Mouse (Mus musculus) hindbrain, postnatal 0 days (tissue): ENCODE measurements around the gene Kcnk2. TPM values are rescaled to one million over a fixed set of nuclear protein-coding genes. Genes with fewer than 3 reads are reported as not detected.

Source experiments
- ATAC-seq: fragments of 200-750 bp; cut with Nextera tagmentation; 2 replicates; pipeline ENCODE4 v1.8.0; 2017; ENCODE audit warnings: mild to moderate bottlenecking, moderate TSS enrichment, moderate library complexity
- DNase-seq: peaks from one replicate; pipeline ENCODE4 v3.0.0-alpha.2; 2015; ENCODE audit warnings: low spot score
- H3K27ac ChIP-seq: fragments of 300-500 bp; sonication (generic); 2 replicates; pipeline ENCODE4 v1.5.1; 2014; ENCODE audit warnings: mild to moderate bottlenecking
- H3K27me3 ChIP-seq: fragments of 300-500 bp; sonication (generic); 2 replicates; pipeline ENCODE4 v1.6.1; 2014; ENCODE audit warnings: low read length, mixed read lengths; ENCODE audit not compliant: insufficient read depth
- H3K36me3 ChIP-seq: fragments of 300-500 bp; sonication (generic); 2 replicates; pipeline ENCODE4 v1.6.1; 2014; ENCODE audit warnings: low read length, mixed read lengths; ENCODE audit not compliant: insufficient read depth
- H3K4me1 ChIP-seq: fragments of 300-500 bp; sonication (generic); 2 replicates; pipeline ENCODE4 v1.6.1; 2014; ENCODE audit warnings: antibody characterized with exemption, low read length, mixed read lengths; ENCODE audit not compliant: insufficient read depth
- H3K4me2 ChIP-seq: fragments of 300-500 bp; sonication (generic); 2 replicates; pipeline ENCODE4 v1.6.1; 2014; ENCODE audit warnings: low read depth, mild to moderate bottlenecking, low read length, moderate library complexity, mixed read lengths
- H3K4me3 ChIP-seq: fragments of 300-500 bp; sonication (generic); 2 replicates; pipeline ENCODE4 v1.5.1; 2014; ENCODE audit warnings: low read length
- H3K9ac ChIP-seq: fragments of 300-500 bp; sonication (generic); replicated peaks from 2 replicates; pipeline ENCODE4 v1.6.1; 2014; ENCODE audit warnings: mild to moderate bottlenecking, low read length, moderate library complexity, mixed read lengths
- H3K9me3 ChIP-seq: fragments of 300-500 bp; sonication (generic); 2 replicates; pipeline ENCODE4 v1.6.1; 2016; ENCODE audit warnings: low read length, mixed read lengths
- CTCF ChIP-seq: IDR thresholded peaks from 2 replicates; pipeline ENCODE4 v1.5.1; 2016; ENCODE audit warnings: antibody characterized with exemption, control low read depth, low read depth
- WGBS: fragments of 180-500 bp; shearing (Covaris S2); extraction: QIAGEN DNeasy Blood & Tissue Kit; methylation state at CpG from one replicate; pipeline ENCODE4 v1.1.7; 2014; 5-methylcytosine and 5-hydroxymethylcytosine counted together
- polyA plus RNA-seq: library from polyadenylated mRNA; unstranded; fragments of >200 nt; fragmentation: Nextera tagmentation; extraction: Ambion mirVana; gene quantifications from 2 replicates; pipeline ENCODE4 v1.2.1, GENCODE M21; 2015
- total RNA-seq: library from RNA; depleted of rRNA; stranded (reverse); fragments of >200 nt; gene quantifications from 2 replicates; pipeline ENCODE4 v1.2.3, GENCODE M21; 2014; rRNA removed

Gene Kcnk2
- 16.2 and 17.1 TPM in 2 replicates for total RNA-seq
- polyA plus RNA-seq = 13.2 and 13.5 TPM in 2 replicates

DNA sequence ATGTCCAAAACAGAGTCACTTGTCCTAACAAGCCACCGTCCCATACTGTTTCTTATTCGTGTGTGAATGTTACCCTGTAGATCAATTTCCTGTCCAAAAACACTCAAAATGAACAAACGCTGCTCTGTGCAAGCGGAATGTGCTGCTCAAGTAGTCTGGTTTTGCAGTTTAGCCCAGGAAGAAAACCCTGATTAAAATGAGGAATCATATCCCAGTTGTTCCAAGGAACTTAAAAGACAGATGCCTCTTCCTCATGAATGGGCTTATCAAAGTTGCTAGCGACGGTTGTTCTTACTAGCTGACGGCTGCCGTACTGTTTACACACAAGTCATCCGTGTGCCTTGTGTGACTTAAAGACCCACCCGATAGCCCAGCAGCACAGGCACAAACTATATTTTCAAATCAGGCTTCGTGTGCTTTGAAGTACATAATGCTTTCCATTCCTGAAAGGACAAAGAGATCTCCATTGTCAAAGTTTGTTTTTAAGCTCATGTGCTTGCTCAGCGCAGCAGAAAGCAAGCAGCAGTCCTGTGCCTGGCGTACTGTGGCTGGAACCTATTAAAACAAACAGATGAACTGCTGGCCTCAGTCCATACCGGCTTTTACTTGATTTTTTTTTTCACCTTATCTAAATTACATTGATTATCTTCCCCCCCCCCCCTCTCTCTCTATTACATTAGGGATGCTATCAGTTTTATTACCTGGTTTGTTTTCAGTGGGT, at the start of gene Kcnk2:
Gene Kcnk2, minus strand, starts transcription at position 51 of the 721 bp plus-strand sequence.
- 58% methylated on average over 14 of the region's 14 CpGs for WGBS
- Histone ChIP-seq H3K4me3 (no peak within 1 kb of the TSS), H3K9ac (no peak within 1 kb of the TSS), H3K27me3 (no peaks in the 10 kb centered on the region), H3K4me1 (no peaks in the 10 kb centered on the region), H3K36me3 (no peaks in the 10 kb centered on the region), H3K9me3 (no peaks in the 10 kb centered on the region), H3K27ac (no peak within 1 kb of the TSS), H3K4me2 (0 out of 2 replicates have a peak within 1 kb of the TSS, but pooled peaks have one; percentile 8)
- DNase-seq (no peak), ATAC-seq (no peak)
- TF ChIP-seq CTCF = no peak

DNA sequence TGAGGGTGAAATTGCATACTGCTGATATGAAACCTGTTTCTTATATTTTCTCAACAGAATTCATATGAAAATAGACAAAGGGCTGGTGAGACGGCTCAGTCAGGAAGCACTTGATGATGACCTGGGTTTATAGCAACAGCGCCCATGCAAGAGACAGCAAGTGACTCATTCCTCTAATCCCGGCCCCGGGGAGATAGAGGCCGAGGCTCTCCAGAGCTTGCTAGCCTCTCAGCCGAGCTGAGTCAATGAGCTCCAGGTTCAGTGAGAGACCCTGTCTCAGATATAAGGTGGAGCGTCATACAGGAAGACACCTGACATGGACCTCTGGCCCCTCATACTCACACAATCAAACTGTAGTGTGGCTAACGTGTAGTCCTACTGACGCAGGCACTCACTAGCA, 38.7 kb upstream of the Kcnk2 start:
- Histone ChIP-seq H3K27me3 (no peaks in the 10 kb centered on the region), H3K36me3 (no peaks in the 10 kb centered on the region), H3K4me3 (no peak overlapping the region), H3K27ac (no peak overlapping the region), H3K9ac (no peak overlapping the region), H3K9me3 (no peaks in the 10 kb centered on the region), H3K4me1 (no peaks in the 10 kb centered on the region), H3K4me2 (no peak overlapping the region)
- WGBS = 77% methylated on average over 9 of the region's 9 CpGs
- ATAC-seq = no peak
- TF ChIP-seq CTCF = no peak
- DNase-seq = no peak

DNA sequence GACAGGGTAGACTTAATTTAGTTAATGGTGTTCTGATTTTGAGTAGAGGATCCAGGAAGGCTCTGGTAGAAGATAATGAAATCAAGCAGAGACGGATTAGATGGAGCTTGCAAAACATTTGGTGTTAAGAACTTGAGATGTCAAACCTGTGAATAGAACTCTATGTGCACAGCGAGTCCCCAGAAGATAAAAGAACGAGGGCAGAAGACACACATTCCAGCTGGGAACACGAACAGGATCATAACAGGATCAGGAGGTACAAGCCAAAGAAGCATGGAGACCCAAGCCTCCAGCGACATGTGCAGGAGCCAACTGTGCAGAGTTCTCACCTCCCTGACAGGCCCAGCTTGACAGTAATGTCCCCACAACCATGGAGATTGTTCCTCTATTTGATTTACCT, 35.1 kb upstream of the Kcnk2 start:
- H3K9me3 ChIP-seq = no peaks in the 10 kb centered on the region
- 70% methylated on average over 5 of the region's 5 CpGs for WGBS
- no peak overlapping the region for H3K4me3 ChIP-seq
- no peaks in the 10 kb centered on the region for H3K36me3 ChIP-seq
- DNase-seq (no peak), ATAC-seq (no peak)
- TF ChIP-seq CTCF = no peak
- no peaks in the 10 kb centered on the region for H3K27me3 ChIP-seq
- no peak overlapping the region for H3K27ac ChIP-seq
- no peaks in the 10 kb centered on the region for H3K4me1 ChIP-seq
- no peak overlapping the region for H3K4me2 ChIP-seq
- no peak overlapping the region for H3K9ac ChIP-seq

DNA sequence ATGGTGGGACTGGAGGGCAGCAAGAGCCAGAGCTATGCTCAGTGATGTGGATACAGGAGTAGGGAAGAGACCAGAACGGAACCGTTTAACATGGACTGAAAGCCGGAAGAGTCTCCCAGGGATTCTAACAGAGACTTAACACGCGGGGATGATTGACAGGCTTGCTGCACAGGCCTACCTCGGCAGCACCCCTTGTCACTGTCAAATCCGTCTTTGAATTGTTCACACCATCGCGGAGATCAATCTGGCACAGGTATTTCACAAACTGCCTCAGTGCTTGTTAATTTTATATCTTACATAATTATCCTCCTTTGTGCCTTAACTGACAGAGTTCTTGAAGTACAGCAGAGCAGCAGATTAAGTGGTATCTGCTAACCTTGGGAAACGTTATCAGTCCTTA, 33.4 kb upstream of the Kcnk2 start:
- Histone ChIP-seq H3K9ac (no peak overlapping the region), H3K27ac (no peak overlapping the region), H3K4me1 (0 out of 2 replicates have a peak, but pooled peaks cover 6% of the 10 kb centered on the region), H3K36me3 (no peaks in the 10 kb centered on the region), H3K4me3 (no peak overlapping the region), H3K4me2 (no peak overlapping the region), H3K9me3 (no peaks in the 10 kb centered on the region), H3K27me3 (no peaks in the 10 kb centered on the region)
- DNase-seq (no peak), ATAC-seq (no peak)
- 77% methylated on average over 10 of the region's 10 CpGs for WGBS
- TF ChIP-seq CTCF = no peak

DNA sequence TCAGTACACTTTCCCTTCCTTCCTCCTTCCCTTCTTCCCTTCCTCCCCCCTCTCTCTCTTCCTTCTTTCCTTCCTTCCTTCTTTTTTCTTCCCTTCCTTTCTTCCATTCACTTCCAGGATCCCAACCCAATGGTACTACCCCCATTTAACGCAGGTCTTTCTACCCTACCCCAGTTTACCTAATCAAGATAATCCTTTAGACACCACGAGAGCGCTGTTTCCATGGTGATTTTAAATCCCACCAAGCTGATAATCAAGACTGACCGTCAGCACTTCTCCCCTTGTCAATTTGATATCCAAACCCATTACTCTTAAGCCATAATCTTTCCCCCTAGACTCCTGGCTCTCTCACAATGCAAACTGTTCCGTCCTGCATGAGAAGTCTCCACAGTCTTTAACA, 29.4 kb upstream of the Kcnk2 start:
- H3K4me2 ChIP-seq = no peak overlapping the region
- no peak overlapping the region for H3K9ac ChIP-seq
- no peak for TF ChIP-seq CTCF
- ATAC-seq (no peak), DNase-seq (no peak)
- no peaks in the 10 kb centered on the region for H3K27me3 ChIP-seq
- H3K4me3 ChIP-seq = no peak overlapping the region
- no peaks in the 10 kb centered on the region for H3K36me3 ChIP-seq
- H3K9me3 ChIP-seq = no peaks in the 10 kb centered on the region
- peaks cover 9% of the 10 kb centered on the region; the same call in 1 of the 2 replicates for H3K4me1 ChIP-seq
- no peak overlapping the region for H3K27ac ChIP-seq
- 22% methylated on average over 5 of the region's 5 CpGs for WGBS

- DNase-seq = peak; percentile 51
- ATAC-seq = peak; percentile 15; the same call in 1 of the 2 replicates
- WGBS = 25% methylated on average over 4 of the region's 4 CpGs
Measured at GRCm38 (mm10) chr1:189430534-189430933, 28.5 kb upstream of the Kcnk2 start.

GRCm38 (mm10) chr1:189429566-189429965, 27.5 kb upstream of the Kcnk2 start:
- peaks cover 9% of the 10 kb centered on the region; the same call in 1 of the 2 replicates for H3K4me1 ChIP-seq
- TF ChIP-seq CTCF = no peak
- no peak overlapping the region for H3K4me2 ChIP-seq
- H3K27ac ChIP-seq = peak overlapping the region; percentile 23; the same call in 1 of the 2 replicates
- no peak overlapping the region for H3K4me3 ChIP-seq
- ATAC-seq (no peak), DNase-seq (no peak)
- 38% methylated on average over 10 of the region's 10 CpGs for WGBS
- H3K36me3 ChIP-seq = no peaks in the 10 kb centered on the region
- H3K9me3 ChIP-seq = no peaks in the 10 kb centered on the region
- H3K9ac ChIP-seq = no peak overlapping the region
- no peaks in the 10 kb centered on the region for H3K27me3 ChIP-seq

More at GRCm38 (mm10) chr1:189430534-189430933, 28.5 kb upstream of the Kcnk2 start:
- H3K36me3 ChIP-seq = no peaks in the 10 kb centered on the region
- peaks cover 9% of the 10 kb centered on the region; the same call in 1 of the 2 replicates for H3K4me1 ChIP-seq
- no peaks in the 10 kb centered on the region for H3K27me3 ChIP-seq
- no peak overlapping the region for H3K4me2 ChIP-seq
- no peak overlapping the region for H3K27ac ChIP-seq
- no peak overlapping the region for H3K9ac ChIP-seq
- TF ChIP-seq CTCF = no peak
- H3K4me3 ChIP-seq = no peak overlapping the region
- no peaks in the 10 kb centered on the region for H3K9me3 ChIP-seq
